In the genomic region with DNA sequence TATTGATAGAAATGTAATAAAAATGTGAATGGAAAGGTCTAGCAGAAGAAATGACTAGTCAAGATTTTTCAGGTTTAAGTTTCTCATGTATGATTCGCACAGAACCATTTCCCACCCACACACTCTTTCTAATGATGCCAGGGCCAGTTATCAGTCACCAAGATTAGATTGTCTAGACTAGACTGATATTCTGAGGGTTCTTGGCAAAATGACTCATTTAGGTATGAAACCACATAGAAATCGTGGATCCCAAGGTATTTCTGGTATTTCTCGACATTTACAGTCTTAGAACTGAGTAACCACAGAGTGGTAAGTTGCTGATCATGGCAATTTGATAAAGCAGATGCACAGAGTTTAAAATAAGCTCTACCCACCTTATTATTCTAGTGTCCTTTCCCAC, we compare ENCODE assay signal across 22 mouse cellular contexts. TPM values are rescaled to one million over a fixed set of nuclear protein-coding genes. Genes with fewer than 3 reads are reported as not detected.
DNase-seq lines count a peak whose midpoint lies in the region; ATAC-seq and TF ChIP-seq lines count a peak whose summit lies in the region.
"Had no signal": no experiment of that assay in that cellular context is flagged by ENCODE, and none has a peak within 500 bp of the region (broad histone marks: within the 10 kb centered on the region; RNA-seq: fewer than 3 reads in every experiment).

No protein-coding gene starts in this region.

- no peak overlapping the region for H3K27ac ChIP-seq in midbrain, embryonic 15.5 days
- H3K27ac ChIP-seq: embryonic facial prominence, embryonic 10.5 days; forebrain, embryonic 10.5 days; forebrain, embryonic 15.5 days; heart, adult 2 months; heart, embryonic 15.5 days; hindbrain, embryonic 10.5 days; hindbrain, embryonic 14.5 days had no signal

- no peak overlapping the region for H3K4me2 ChIP-seq in midbrain, embryonic 15.5 days
- H3K4me2 ChIP-seq: forebrain, embryonic 15.5 days; heart, embryonic 11.5 days; heart, embryonic 15.5 days; hindbrain, embryonic 14.5 days had no signal

- no peak overlapping the region for H3K4me3 ChIP-seq in midbrain, embryonic 15.5 days
- H3K4me3 ChIP-seq: embryonic facial prominence, embryonic 10.5 days; forebrain, embryonic 10.5 days; forebrain, embryonic 15.5 days; heart, adult 2 months; heart, embryonic 15.5 days; hindbrain, embryonic 10.5 days had no signal

- WGBS in midbrain, embryonic 15.5 days: 89% methylated on average over 3 of the region's 3 CpGs

- DNase-seq in 3T3-L1 (ENCODE audit: low read depth, low spot score) (peak; percentile 85), Patski (ENCODE audit: low read depth, low spot score) (peak; percentile 35)
- no peak for DNase-seq in gastrocnemius, postnatal 4 days (ENCODE audit: low spot score in 2 of 2)
- no peak for DNase-seq in right cerebral cortex, postnatal 10 days (ENCODE audit: low spot score in 2 of 2)
- DNase-seq: adrenal gland, postnatal 14 days; cerebellum, adult 2 months; cerebellum, postnatal 10 days; gastrocnemius, postnatal 10 days; heart, adult 2 months; heart, postnatal 14 days; kidney, adult 8-10 months had no signal

- TF ChIP-seq CTCF in Patski (IDR thresholded peaks at IDR 0.05): no peak

- no peaks in the 10 kb centered on the region for H3K9me3 ChIP-seq in midbrain, embryonic 15.5 days
- H3K9me3 ChIP-seq: embryonic facial prominence, embryonic 10.5 days; forebrain, embryonic 10.5 days; forebrain, embryonic 15.5 days; heart, embryonic 15.5 days; hindbrain, embryonic 10.5 days had no signal

- POLR2A ChIA-PET in Patski (lab: Charles Lee): no interaction called here

- no peaks in the 10 kb centered on the region for H3K27me3 ChIP-seq in Patski
- H3K27me3 ChIP-seq in midbrain, embryonic 15.5 days (replicated peaks): no peaks in the 10 kb centered on the region
- H3K27me3 ChIP-seq: forebrain, embryonic 15.5 days; heart, embryonic 15.5 days had no signal

- no peaks in the 10 kb centered on the region for H3K4me1 ChIP-seq in midbrain, embryonic 15.5 days
- H3K4me1 ChIP-seq: embryonic facial prominence, embryonic 10.5 days; forebrain, embryonic 10.5 days; forebrain, embryonic 15.5 days; heart, embryonic 15.5 days; hindbrain, embryonic 10.5 days had no signal

- H3K9ac ChIP-seq in midbrain, embryonic 15.5 days: no peak overlapping the region
- H3K9ac ChIP-seq: forebrain, embryonic 15.5 days; heart, embryonic 15.5 days; hindbrain, embryonic 14.5 days had no signal

- CTCF ChIA-PET in Patski (lab: Charles Lee): no interaction called here

- ATAC-seq in CD4-positive, CD25-positive, alpha-beta regulatory T cell, adult 4 months: peak; percentile 77
- ATAC-seq in Patski: peak; percentile 57
- ATAC-seq in inflammation-experienced regulatory T-cells, adult 6 months: peak; percentile 71
- no peak for ATAC-seq in midbrain, embryonic 15.5 days (replicated peaks)
- ATAC-seq: forebrain, embryonic 15.5 days; intestine, postnatal 0 days had no signal

- in situ Hi-C loops in Patski (cut with MboI; ENCODE audit: low pct_unique_long_range_greater_than_20kb): no loop called here

- H3K36me3 ChIP-seq in midbrain, embryonic 15.5 days (replicated peaks): no peaks in the 10 kb centered on the region
- H3K36me3 ChIP-seq: embryonic facial prominence, embryonic 10.5 days; forebrain, embryonic 10.5 days; forebrain, embryonic 15.5 days; heart, embryonic 15.5 days; hindbrain, embryonic 10.5 days had no signal

RNA-seq across cellular contexts. Expression of gene Ahr, which starts 28.0 kb away (rescaled TPM):
- polyA plus RNA-seq in CD4-positive, CD25-positive, alpha-beta regulatory T cell, adult 4 months (2017; shearing (Covaris generic)): 1 to 10 TPM; 3.3 to 5.8 TPM
- 9.7 TPM for polyA plus RNA-seq in Patski (2021)
- 1 to 10 TPM; 6.3 to 9.2 (median 7.5) TPM for polyA plus RNA-seq in inflammation-experienced regulatory T-cells, adult 6 months (2017; shearing (Covaris generic))
- 1 to 10 TPM; 7.4 to 8.0 TPM for total RNA-seq in gastrocnemius, postnatal 4 days (2021)
- 3.0 and 3.1 TPM in 2 replicates for polyA plus RNA-seq in midbrain, embryonic 15.5 days (2015; fragmentation: Nextera tagmentation; extraction: Ambion mirVana)

Comparison
In these comparisons a context has a peak if more than half of its experiments do, and no peak if none do; other contexts are left out.
1. DNase-seq: peak in 3T3-L1 (single experiment) and Patski (single experiment); none in gastrocnemius, postnatal 4 days (0 of 2) and right cerebral cortex, postnatal 10 days (0 of 2).